Mouse (Mus musculus) frontal cortex, postnatal 25 days (tissue): ENCODE results near the gene Otor.
A peak's percentile ranks its signal among the peaks of the same experiment; 100 is the strongest.

Experiments
- DNase-seq, 2 experiments: peaks; one replicate each; pipeline ENCODE4 v3.0.0; 2022; ENCODE audit warnings: low spot score in 2 of 2

The Otor gene

DNA sequence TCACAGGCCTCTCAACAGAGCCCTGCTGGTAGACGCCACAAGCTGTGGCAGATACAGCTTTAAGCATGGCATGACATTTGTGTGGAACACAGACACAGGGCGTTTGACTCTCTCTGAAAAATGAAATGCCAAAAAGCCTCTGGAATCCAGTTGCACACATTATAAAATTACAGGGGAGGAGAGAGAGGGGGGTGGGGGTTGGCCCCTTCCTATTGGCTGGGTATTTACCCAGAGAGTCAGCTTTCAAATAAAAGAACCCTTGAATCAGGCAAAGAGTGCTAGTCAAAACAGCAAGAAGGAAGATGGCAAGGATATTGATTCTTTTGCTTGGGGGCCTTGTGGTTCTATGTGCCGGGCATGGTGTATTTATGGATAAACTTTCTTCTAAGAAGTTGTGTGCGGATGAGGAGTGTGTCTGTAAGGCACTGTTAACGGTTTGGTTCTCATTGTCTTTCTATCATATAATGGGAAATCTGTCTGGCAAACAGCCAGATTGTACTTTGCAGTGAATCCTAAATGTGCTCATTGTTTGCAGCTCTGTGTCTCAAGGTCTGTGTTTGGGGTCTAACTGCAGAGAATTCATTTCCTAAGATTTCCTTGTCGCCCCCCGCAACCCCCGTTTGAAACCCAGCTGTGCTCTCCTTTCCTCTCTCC lies at the start of gene Otor:
Gene Otor, plus strand, starts transcription at position 276 of the 654 bp plus-strand sequence.
- DNase-seq = no peak

DNA sequence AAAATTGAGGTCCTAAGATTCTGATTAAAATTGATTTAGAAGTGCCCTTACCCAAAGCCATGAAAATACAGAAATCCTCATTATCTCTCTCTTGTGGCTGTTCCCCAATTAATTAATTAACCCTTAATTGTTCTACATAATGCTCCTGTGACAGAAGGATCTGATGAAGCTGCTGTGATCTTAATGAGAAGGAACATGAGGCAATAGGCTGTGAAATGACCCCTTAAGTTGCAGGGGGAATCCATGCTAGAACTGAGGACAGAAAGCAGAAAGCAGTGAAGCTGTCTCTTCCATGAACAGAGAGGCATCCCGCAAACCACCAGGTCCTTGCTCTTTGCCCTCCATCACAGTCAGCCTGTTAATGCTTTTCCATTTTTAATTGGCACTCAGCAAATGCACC lies 47.0 kb upstream of the Otor start:
- no peak for DNase-seq

DNA sequence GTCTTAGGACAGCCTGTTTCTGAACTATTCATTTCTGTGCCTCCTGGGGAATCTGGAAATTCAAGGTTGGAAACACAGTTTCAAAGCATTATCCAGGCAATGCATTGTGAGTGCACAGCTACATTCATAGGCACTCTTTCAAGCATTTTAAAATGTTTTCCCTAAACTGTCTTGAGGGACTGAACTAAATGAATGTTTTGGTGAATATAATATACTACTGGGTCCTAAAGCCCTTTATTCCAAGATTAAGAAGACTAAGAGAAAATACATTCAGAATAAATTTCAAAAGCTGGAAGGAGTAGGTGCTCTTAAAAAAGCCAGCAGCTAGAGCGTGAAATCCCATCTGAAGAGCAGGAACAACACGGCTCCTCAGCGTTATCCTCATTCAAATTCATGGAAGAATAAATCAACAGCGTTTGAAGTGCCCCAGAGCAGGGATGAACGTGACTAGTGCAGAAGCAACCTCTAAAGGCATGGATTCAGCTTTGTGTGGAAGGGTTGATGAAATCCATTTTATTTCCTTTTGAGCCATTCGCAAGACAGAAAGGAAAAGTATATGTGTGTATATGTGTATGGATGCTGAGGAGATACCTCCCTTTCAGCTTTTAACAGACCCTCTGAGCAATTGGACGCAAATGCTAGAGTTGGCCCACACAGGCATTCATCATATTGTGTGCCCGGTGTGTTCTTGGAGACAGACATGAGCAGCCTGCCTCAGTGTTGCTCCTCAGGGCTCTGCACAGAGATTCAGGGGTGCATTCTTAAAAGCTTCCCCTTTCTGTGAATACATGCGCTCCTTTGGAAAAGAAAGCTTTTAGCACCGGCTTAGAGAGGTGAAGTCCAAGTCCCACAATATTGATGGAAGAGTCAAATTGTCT lies 45.7 kb upstream of the Otor start:
- no peak for DNase-seq

DNA sequence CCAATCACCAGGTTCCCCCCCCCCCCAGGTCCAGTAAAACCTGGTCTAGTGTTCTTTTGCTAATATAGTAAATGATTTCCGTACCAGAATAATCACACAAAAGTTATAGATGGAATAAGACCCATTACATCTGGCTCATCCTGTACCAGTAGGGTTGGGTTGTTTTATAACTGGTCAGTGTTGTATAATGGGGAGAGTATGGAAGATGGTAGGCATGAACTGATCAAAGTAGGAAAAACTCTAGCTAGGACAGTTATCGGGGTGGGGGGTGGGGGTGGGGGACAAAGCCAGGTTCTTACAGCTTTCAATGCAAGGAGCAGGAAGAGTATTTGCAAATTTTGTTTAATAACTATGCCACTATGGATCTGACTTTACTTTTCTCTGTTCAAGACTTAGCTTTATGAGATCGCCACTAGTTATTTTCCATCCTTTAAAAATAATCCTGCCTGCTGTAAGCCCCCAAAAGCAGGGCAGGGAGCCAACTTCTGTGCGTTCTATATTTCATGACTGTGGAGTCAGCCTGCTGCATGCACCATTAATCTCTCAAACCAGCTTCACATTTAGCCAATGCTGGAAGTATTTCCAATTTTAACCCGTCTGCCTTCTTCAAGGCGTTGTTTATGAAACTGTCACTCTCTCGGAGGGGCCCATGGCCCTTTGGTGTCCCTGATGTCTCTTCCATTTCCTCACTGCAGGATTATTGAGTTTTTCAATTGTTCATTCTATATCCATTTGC lies 43.8 kb upstream of the Otor start:
- peak in 1 of 2 experiments; percentile 13 for DNase-seq

DNA sequence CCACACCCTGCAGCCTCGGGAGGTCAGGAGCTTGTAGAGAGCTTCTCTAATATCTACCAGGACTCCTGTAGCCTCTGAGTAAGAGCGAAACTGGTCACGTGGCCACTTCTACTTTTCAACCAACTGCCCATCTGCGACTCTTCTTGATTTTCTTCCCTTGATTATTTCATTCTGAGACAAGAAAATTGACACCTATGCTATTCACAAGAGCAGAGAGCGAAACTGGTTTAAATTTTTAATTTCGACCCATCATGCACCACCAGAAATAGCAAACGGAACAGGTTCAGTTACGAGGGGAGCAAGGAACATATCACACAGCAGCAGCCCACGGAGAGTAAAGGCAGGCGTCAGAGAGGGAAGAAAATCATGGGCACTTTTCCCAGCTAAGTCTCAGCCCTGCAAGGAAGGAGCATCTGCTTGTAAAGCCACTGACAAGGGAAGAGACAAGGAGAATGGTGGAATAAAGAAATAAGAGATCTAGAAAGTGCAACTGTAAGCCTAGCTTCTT lies 43.1 kb upstream of the Otor start:
- no peak for DNase-seq

DNA sequence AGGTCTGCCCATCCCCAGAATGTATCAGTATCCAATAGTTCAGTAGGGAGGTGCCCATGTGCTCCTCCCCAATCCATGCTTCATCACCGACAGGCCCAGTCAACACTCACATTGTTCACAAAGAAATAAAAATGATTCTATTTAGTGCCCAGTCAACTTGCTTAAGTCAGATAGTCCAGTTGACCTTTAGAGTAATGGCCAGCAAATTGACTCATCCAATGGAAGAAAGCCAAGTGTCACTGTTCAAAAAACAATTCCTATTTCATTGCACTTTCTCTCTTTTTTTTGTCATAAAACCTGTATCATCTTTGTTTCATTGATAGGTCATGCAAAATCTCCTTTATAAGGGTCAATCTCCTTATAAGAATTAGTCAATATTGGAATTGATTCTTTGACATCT lies 36.7 kb upstream of the Otor start:
- no peak for DNase-seq

DNA sequence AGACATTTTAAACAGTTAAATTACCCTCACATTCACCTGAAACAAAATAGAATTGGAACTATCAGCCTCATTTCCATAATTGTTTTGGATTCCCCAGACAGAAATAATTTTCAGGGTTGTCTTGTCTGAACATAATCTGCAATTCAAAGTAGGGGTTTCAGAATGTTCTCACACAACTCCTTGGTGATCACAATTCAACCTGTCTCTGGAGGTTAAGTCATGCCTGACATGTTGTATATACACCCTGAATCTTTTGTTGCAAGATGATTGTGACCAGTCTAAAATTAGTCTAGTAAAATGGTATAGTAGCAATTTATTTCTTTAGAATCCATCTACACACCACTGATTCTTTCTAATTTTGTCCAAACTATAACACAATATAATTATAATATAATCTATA lies 23.0 kb upstream of the Otor start:
- DNase-seq = no peak

DNA sequence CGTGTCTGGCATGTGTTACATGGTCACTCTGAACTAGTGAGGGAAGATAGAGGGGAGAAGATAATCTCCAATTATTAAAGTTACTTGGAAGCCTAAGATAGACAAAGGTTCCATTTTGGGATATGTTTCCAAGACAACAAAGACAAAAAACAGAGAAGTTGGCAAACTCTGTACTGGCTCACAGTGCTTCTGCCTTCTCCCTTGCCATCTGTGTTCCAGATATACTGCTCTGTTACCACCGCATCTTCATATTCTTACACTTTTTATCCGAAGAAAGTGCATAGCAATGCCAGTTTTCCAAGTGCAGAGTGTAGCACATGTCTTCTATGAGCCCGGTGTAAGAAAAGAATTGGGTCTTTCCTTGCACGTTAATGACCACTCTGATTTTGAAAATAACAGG lies 21.5 kb upstream of the Otor start:
- no peak for DNase-seq

DNA sequence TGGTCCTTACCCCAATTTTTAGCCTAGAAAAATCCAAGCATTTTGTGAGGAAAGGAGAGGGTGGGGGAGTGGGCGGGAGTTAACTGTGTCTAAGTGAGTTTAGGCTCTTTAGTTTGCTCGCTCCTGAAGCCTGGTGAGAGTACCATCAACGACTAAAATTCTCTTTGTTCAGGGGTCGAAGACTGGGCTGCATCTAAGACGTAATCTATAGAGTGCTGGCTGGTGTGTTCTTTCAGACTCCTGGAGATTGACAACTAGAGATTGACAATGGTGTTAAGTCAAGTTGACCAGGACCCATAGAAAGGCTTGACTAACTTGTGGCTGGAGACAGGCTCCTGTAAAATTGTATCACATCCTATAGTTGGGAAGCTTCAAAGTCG lies 15.9 kb upstream of the Otor start:
- no peak for DNase-seq

DNA sequence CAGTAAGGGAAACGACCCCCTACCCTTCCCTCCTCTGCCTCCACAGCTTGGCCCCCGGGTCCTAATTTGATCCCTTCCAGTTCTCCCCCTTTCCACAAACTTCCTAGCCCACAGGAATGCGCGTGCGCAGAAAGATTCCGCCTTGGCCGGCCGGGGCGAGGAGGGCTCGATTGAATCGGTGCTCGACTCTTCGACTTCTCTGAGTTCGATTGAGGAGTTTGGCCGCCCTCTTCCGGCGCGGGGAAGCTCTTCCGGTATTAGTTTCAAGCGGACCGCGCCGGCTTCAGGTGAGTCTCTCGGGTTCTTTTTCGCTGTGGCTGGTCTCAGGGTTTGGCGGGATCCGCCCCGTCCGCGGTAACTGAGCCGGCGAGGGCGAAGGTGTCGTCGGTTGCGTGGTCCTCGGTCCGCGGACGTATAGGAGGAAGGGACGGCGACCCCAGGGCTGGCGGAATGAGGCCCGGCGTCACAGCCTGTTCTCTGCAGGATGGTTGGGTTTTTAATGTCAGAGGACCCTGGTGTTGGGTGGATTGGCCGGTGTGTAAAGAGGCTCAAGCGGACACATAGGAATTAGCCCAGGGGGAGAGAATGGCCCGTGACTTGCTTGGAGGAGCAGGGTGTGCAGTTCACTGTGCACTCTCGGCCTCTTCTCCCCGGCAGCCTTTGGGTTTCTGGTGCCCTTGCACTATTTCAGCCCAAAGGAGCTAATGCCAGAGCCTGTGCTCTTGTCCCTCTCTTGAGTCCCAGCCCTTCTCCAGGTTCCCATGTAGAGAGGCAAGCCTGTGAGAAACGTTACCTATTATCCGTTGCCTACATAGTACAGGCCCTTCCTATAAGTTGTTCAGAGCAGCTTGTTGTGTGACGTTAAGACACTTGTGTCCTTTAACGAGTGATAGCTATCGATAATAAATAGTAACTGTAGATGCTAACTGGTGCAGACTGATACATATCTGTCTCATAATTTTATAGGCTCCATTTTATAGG lies 15.2 kb upstream of the Otor start, which contains the start of gene Snrpb2:
Gene Snrpb2, plus strand, starts transcription at position 228 of the 981 bp plus-strand sequence.
- peak; percentile 66 to 80 for DNase-seq

DNA sequence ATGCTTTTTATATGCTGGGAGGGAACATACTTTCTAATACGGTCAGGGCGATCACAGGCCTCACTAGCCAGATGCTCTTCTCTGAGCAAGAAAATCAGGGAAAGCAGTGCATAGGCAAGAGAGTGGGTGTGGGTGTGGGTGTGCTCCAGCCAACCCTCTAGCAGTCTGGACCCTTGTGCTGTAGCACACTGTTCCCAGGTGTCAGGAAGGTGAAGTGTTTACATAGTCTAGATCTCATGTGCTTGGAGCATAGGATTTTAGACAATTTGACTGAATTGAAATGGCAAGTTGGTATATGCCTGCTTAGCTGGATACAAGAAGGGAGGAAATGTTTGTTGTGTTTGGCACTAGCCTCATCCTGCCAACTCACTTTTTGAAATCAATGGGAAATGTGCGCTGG lies 12.4 kb upstream of the Otor start:
- no peak for DNase-seq

DNA sequence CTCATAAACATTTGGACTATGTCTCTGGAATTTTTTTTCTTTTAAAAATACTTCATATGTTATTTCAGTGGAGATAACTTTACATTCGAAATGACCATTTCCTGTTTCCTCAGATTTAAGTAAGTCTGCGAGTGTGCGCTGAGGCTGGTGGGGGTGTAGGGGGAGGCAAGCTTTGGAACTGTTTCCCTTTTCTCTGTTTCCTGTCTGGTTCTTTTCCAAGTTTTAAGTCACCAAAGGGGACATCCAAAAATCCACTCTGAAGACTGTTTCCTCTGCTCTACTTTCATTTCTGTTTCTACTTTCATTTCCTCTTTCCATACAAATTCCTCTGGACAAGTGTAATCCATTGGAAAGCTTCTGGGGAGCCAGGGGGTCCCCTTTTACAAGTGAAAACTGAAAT lies 3.4 kb downstream of the Otor start:
- no peak for DNase-seq

DNA sequence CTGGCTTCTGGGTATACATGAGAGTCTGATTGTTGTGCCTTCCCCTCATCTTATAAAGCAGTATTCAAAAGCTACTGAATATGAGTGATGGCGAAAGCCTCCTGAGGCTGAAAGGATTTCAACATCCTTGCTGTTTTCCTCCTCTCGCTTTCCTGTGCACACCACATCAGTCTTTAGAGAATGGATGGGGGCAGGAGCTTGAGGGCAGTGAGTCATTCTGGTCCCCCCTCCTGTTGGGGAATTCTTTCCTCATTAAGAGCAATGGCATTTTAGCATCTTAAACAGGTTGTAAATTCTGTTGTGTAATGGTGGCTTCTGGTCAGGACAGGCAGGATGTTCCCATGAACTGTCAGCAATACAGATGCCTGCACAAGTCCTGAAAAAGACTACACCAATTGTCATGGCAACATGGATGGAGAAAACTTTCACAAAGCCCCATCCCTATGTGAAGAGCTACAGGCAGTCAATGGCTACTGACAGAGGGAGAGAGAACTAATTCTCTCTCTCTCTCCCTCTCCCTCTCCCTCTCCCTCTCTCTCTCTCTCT lies 6.7 kb downstream of the Otor start:
- no peak for DNase-seq

DNA sequence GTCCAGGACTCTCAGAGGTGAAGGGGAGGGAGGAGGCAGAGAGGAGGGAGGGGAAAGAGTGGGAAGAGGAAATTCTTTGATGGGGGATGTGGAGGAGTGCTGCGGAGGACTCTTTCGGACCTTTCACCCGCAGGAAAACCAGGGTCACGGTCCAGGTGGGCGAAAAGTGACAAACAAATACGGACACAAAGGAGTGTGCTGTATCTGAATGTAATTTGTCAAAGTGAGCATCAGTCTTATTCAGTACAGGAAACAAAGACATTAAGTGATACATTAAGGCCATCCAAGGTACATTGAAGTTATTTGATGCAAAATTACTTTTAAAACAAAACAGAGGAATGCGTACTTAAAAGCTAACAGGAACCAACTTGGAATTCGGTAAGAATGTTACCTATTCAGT lies 11.6 kb downstream of the Otor start:
- no peak for DNase-seq

DNA sequence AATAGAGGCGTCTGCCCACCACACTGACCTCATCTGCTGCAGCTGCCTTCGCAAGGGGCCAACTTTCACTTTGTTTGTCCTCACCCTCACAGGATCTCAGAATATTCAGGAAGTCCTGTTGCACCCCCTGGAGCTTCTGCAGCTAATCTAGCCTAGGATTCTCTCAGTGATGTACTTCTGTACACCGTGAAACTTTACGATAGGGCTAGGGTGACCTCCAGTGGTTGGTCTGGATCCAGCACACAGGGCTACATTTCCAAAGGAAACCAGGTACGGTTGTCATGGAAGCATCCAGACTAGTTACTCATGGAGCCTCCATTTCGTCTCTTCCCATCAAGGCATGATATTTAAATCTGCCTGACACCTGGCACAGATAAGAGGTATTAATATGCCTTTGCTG lies 15.5 kb downstream of the Otor start:
- DNase-seq = peak; percentile 65 to 72

DNA sequence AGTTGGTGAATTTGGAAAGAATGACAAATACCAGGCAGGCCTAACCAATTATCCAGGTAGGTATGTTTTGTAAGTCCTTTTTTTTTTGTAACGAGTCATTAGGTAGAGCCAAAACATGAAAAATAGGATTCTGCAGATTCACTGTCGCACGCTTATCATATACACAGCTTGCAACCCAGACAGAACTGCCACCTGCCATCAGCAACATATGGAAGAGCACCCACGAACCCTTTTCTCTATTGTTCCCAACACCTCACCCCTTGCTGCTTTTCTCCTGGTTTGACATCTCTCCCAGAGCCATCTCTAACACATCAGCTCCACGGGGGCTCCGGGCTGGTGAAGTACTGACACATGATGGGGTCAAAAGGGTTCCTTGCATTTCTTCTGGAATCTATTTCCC lies 16.5 kb downstream of the Otor start:
- no peak for DNase-seq

DNA sequence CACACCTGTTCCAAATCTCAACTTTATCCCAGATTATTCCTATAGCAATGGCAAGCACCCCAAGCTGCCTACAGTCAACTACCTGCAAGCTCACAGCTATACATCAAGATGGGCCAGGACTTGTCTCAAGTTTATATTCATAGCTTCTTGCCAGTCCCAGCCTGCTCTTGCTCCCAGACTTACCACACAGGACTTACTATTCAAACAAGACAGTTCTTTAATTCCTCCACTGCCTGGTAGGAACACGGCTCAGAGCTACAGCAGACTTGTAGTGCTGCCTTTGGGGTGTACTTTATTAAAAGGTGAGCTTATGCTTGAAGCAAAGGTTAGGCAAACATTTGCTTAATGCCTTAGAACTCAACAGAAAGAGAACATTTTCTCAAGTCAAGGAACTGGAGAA lies 18.9 kb downstream of the Otor start:
- no peak for DNase-seq

DNA sequence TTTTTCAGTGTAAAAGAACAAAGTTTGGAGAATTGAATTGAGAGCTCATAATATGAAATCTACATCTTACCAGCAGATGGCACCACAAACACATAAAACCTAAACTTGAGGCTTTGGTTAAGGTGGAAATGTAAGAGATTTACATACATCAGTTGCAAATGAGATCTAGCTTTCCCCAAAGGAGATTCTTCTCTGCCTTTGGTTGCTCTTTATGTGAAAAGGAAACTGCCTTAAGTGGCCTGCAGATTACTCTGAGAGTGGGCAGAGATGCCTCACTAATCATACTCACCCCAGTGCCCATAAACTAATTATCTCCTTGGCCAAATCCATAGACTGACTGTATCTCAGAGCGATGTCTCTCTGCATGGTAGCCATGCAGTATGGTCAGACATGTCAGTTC lies 35.6 kb downstream of the Otor start:
- DNase-seq = no peak

DNA sequence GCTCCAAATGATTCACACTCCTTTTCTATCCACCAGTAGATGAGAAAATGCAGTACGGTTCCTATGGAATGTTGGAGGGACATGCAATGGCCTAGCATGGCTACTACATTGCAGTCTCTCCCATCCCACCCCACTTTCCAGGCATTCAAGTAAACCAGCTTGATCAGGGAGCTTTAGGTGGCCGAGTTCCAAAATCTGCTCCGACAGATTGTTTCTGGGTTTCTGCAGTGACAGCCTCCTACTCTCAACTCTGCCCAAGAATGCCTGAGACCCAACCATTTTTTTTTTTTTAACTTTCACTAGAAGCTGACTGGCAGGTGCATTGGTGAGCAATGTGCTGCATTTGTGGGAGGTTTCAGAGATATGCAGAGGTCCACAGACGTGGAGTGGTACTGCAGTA lies 36.4 kb downstream of the Otor start:
- DNase-seq = no peak

DNA sequence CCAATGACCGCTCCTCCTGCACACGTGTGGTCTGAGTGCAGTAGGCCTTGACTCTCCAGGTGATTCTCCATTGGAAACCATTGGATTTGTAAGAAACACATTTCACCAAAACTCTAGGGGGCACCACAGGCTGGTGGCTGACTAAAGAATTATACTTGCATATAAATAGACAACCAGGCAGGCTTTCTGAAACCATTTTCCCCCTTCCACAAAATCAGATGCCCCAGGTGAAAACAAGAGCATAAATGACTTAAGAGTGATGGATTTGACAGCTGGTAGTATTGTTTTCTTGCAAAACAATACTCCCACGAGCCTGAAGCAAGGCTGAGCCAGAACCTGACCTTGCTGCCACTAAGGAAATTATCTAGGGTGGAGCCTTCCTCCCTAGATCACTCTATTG lies 39.2 kb downstream of the Otor start:
- DNase-seq = no peak

DNA sequence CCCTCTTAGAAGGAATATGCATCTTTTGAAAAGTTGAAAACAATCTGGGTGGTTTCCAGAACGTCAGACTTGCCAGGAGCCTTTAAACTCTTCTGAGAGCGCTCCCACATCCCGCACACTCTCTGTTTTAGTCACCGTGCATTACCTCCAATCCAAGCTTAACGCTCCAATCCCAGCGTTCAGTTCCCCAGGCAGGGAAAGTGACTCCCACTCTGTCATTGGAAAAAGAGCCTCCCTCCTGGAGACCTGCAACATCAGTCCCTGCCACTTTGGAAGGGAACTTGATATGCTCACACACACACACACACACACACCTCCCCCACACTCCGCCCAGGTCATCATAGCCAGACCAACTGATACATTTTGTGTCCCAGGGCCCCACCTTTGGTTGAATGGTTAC lies 39.9 kb downstream of the Otor start:
- no peak for DNase-seq
